Mouse (Mus musculus) E14TG2a.4 (cell line): Measurements from ENCODE around the gene F13a1.

Source experiments
- CTCF ChIP-seq: conservative IDR thresholded peaks from 2 replicates; pipeline ENCODE4 v1.5.1; 2014; ENCODE audit warnings: low read length
- NANOG ChIP-seq: IDR thresholded peaks from 2 replicates; pipeline ENCODE4 v1.6.1; 2014; ENCODE audit warnings: borderline replicate concordance, low read length, mixed read lengths

- TF ChIP-seq CTCF (no peak), NANOG (no peak)
Observed at GRCm38 (mm10) chr13:37089104-37089503, 39.1 kb upstream of the F13a1 start.
